Mouse (Mus musculus) limb, embryonic 11.5 days (tissue): ENCODE data around the gene Bad. TPM values are rescaled to one million over a fixed set of nuclear protein-coding genes. Genes with fewer than 3 reads are reported as not detected.
"Not testable (repeated sequence)": the region's sequence is repeated elsewhere in the genome, so short reads cannot be mapped to it uniquely, and the experiment has no call there.

ENCODE experiments used
- ATAC-seq: fragments of 200-750 bp; cut with Nextera tagmentation; 2 replicates; pipeline ENCODE4 v1.8.0; 2017; ENCODE audit warnings: low read depth; ENCODE audit not compliant: insufficient number of reproducible peaks, low FRiP score, low TSS enrichment
- DNase-seq: peaks from one replicate; pipeline ENCODE4 v3.0.0-alpha.2; 2015; ENCODE audit warnings: low spot score
- H3K27ac ChIP-seq: fragments of 300-500 bp; sonication (generic); replicated peaks from 2 replicates; pipeline ENCODE4 v1.5.1; 2014; ENCODE audit warnings: low read depth, mild to moderate bottlenecking, low read length
- H3K27me3 ChIP-seq: fragments of 300-500 bp; sonication (generic); 2 replicates; pipeline ENCODE4 v1.6.1; 2014; ENCODE audit warnings: mild to moderate bottlenecking, low read length, mixed read lengths; ENCODE audit not compliant: control insufficient read depth, insufficient read depth
- H3K36me3 ChIP-seq: fragments of 300-500 bp; sonication (generic); 2 replicates; pipeline ENCODE4 v1.6.1; 2014; ENCODE audit warnings: mild to moderate bottlenecking, low read length, moderate library complexity, mixed read lengths; ENCODE audit not compliant: control insufficient read depth, insufficient read depth
- H3K4me1 ChIP-seq: fragments of 300-500 bp; sonication (generic); 2 replicates; pipeline ENCODE4 v1.6.1; 2014; ENCODE audit warnings: low read length, mixed read lengths; ENCODE audit not compliant: control insufficient read depth, insufficient read depth
- H3K4me2 ChIP-seq: fragments of 300-500 bp; sonication (generic); 2 replicates; pipeline ENCODE4 v1.6.1; 2014; ENCODE audit warnings: low read depth, mild to moderate bottlenecking, moderate library complexity; ENCODE audit not compliant: severe bottlenecking
- H3K4me3 ChIP-seq: fragments of 300-500 bp; sonication (generic); 2 replicates; pipeline ENCODE4 v1.5.1; 2014; ENCODE audit warnings: low read depth, low read length
- H3K9ac ChIP-seq: fragments of 300-500 bp; sonication (generic); 2 replicates; pipeline ENCODE4 v1.6.1; 2014; ENCODE audit warnings: mild to moderate bottlenecking, low read length
- H3K9me3 ChIP-seq: fragments of 300-500 bp; sonication (generic); 2 replicates; pipeline ENCODE4 v1.6.1; 2016; ENCODE audit warnings: low read length; ENCODE audit not compliant: control insufficient read depth
- WGBS: fragments of 180-500 bp; shearing (Covaris S2); extraction: QIAGEN DNeasy Blood & Tissue Kit; methylation state at CpG from one replicate; pipeline ENCODE4 v1.1.7; 2014; 5-methylcytosine and 5-hydroxymethylcytosine counted together
- polyA plus RNA-seq: library from polyadenylated mRNA; unstranded; fragments of >200 nt; fragmentation: Nextera tagmentation; extraction: Ambion mirVana; gene quantifications from 2 replicates; pipeline ENCODE4 v1.2.1, GENCODE M21; 2014

The Bad gene
- 50.2 and 51.7 TPM in 2 replicates for polyA plus RNA-seq

DNA sequence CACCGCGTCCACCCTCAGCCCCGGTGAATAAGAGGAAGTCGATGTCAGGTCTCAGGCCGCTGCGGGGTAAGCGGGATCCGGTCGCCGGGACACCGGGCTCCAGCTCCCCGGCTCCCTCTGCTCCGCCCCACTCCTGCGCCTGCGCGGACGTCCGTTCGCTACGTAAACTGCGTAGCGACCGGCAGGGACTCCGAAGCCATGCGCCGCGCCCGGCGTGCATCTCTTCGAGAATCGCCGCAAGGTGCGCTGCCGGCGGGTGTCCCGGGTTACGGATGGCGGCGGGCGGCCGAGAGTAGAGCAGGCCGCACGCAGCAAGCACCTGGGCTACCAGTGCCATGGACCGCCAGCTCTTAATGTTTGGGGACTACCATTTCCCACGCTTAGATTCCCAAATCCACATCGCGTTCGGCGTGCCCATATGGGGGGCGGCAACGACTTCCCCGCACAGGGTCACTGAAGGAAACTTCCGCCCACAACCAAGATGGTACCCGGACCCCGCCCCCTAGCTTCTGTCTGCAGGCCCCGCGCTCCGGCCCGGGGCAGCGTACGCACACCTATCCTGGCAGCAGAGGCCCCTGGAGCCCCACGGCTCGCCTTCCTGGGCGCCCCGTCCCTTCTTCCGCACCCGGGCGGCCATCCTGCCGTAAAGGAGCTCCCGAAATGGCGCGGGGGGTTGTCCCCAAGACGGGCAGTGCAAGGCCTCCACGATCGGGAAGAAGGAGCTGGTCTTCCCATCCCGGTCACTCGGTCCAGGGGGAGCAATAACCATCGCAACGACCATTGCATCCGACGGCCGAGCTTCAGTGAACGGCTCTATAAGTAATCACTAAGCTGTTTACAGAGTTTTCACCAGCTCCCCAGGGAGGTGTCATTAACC lies at the start of gene Bad:
TSS of gene Bad (plus strand) at position 490 of the 877 bp plus-strand sequence.
- Histone ChIP-seq H3K36me3 (no peaks in the 10 kb centered on the region), H3K27me3 (no peaks in the 10 kb centered on the region), H3K27ac (peak within 1 kb of the TSS; percentile 72), H3K9ac (peak within 1 kb of the TSS; percentile 77), H3K4me1 (peaks cover 13% of the 10 kb centered on the region), H3K4me2 (peak within 1 kb of the TSS; percentile 88), H3K4me3 (peak within 1 kb of the TSS; percentile 69), H3K9me3 (no peaks in the 10 kb centered on the region)
- under 1% methylated on average over 82 of the region's 83 CpGs for WGBS
- ATAC-seq (peak; percentile 75), DNase-seq (peak; percentile 98)

DNA sequence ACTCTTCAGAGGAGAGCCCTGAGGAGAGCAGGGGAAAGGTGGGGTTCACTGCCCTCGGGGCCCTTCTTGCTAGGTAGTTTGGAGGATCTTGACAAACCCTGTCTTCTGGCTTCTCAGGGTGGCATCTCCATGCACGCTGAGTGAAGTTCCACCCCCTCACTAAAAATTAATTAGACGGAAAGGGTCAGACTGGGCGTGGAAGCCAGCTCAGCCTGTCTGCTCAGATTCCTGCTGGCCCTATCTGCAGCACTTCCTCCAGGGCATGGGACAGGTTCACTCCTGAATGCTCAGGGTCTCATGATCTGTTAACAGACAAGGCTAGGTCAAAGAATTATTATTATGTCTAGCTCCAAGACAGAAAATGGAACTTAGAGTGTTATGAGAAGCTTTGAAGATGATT lies 49.1 kb upstream of the Bad start:
- no peaks in the 10 kb centered on the region for H3K27me3 ChIP-seq
- no peaks in the 10 kb centered on the region for H3K9me3 ChIP-seq
- H3K9ac ChIP-seq = no peak overlapping the region
- no peaks in the 10 kb centered on the region for H3K4me1 ChIP-seq
- H3K27ac ChIP-seq = no peak overlapping the region
- H3K36me3 ChIP-seq = no peaks in the 10 kb centered on the region
- WGBS = 66% methylated on average over 4 of the region's 4 CpGs
- no peak overlapping the region for H3K4me3 ChIP-seq
- no peak for DNase-seq
- ATAC-seq = no peak
- H3K4me2 ChIP-seq = no peak overlapping the region

DNA sequence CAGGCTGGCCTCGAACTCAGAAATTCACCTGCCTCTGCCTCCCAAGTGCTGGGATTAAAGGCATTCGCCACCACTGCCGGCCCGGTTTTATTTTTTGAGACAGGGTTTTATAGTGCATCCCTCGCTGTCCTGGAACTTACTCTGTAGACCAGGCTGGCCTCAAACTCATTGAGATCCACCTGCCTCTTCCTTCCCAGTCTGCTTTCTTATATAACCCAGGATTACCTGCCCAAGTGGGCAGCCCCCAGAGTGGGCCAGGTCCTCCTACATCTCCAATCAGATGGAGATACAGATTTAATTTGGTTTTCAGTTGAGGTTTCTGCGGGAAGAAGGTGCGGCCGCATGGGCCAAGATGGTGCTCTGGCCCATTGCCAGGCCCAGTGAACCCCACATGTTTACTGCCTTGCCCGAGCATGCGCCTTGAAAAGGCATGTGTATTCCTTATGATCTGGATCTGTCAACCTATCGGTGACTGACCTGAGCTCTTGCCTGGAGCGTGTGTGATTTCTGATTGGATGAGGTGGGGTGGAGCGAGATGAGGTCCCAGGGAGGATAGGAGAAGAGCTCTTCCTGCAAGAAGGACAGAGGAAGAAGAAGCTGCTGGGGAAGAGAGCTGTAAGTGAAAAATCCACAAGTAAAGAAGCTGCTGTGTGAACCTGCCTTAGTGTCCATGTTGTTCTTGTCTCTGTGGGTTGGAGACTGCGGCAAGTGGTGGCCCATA lies 47.8 kb upstream of the Bad start:
- no peaks in the 10 kb centered on the region for H3K9me3 ChIP-seq
- 90% methylated on average over 14 of the region's 14 CpGs for WGBS
- DNase-seq (no peak), ATAC-seq (no peak)
- H3K27ac ChIP-seq = no peak overlapping the region
- no peaks in the 10 kb centered on the region for H3K36me3 ChIP-seq
- H3K9ac ChIP-seq = no peak overlapping the region
- no peaks in the 10 kb centered on the region for H3K27me3 ChIP-seq
- no peak overlapping the region for H3K4me2 ChIP-seq
- H3K4me1 ChIP-seq = no peaks in the 10 kb centered on the region
- H3K4me3 ChIP-seq = no peak overlapping the region

DNA sequence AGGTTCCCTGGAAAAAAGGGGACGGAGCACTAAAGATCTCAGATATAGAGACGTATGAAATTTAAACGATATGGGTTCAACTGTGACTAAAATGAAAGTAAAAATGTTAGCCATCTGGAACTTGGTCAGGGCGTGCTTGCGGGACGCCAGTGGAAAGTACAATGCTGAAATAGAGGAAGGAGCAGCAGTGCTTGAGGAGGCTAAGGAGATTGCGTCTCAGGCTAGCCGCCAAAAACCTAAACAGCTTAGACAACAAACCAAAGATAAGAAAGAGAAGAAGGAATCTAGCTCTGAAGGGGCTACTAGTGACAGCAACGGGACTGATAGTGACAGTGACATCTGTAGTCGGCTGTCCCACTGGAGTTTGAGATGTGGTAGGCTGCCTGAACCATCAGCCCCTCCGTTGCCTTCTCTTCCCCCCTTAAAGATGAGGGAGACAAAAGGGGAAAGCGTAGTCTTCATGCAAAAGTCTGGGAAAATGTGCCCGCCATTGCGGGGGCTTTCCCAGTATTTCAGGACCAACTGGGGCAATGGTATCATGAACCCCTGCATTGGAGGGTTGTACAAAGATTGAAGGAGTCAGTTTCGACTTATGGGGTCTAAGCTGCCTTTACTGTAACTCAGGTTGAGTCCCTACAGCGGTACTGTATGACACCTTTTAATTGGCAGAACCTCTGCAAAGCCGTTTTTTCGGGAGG lies 45.9 kb upstream of the Bad start:
- H3K27me3 ChIP-seq, H3K9ac ChIP-seq, DNase-seq, H3K36me3 ChIP-seq, H3K4me1 ChIP-seq, H3K4me3 ChIP-seq, H3K27ac ChIP-seq, H3K4me2 ChIP-seq, ATAC-seq, H3K9me3 ChIP-seq: not testable (repeated sequence)
- WGBS = 92% methylated on average over 18 of the region's 18 CpGs

DNA sequence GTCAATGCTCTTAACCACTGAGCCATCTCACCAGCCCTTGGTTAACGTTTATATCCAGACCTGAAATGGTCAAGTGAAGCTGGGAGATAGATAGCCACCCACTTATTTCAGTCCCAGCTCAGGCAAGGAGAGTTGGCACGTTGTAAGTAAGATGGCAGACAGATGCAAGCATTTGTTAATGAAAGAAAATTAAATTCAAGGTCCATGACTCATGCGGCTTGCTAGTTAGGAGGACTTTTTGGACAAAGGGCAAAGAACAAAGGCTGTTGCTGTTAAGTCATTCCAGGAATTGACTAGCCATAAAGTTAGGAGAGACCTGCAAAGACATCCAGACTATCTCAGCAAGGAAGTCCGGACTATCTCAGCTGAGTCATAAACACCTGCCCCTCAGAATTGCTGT lies 42.0 kb upstream of the Bad start:
- H3K27me3 ChIP-seq = no peaks in the 10 kb centered on the region
- H3K36me3 ChIP-seq = no peaks in the 10 kb centered on the region
- H3K4me1 ChIP-seq = no peaks in the 10 kb centered on the region
- H3K9ac ChIP-seq = no peak overlapping the region
- H3K27ac ChIP-seq = no peak overlapping the region
- ATAC-seq (no peak), DNase-seq (no peak)
- no peak overlapping the region for H3K4me2 ChIP-seq
- H3K4me3 ChIP-seq = no peak overlapping the region
- 83% methylated on average over 4 of the region's 4 CpGs for WGBS
- H3K9me3 ChIP-seq = peaks cover 2% of the 10 kb centered on the region; the same call in 1 of the 2 replicates

DNA sequence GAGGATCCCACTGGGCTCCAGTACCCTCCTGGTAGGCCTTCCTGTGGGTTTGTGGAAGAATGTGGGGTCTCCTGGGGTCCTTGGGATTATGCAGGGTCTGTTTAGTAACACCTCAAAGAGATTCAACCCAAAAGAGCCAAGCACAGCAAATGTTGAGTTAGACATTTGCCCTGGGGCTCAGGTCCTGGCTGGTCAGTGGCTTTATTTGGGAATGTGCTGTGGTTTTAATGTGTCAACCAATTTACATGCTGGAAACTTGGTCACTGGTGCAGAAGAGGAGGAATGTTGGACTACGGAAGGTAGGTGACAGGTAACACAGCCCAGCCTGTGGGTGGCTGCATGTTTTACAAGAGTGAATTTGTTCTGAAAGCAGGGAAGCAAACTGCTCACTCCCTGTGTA lies 38.6 kb upstream of the Bad start:
- H3K4me2 ChIP-seq = no peak overlapping the region
- no peak overlapping the region for H3K9ac ChIP-seq
- H3K27me3 ChIP-seq = no peaks in the 10 kb centered on the region
- WGBS = 91% methylated on average over 1 of the region's 1 CpGs
- H3K4me3 ChIP-seq = no peak overlapping the region
- DNase-seq = no peak
- H3K4me1 ChIP-seq = peaks cover under 1% of the 10 kb centered on the region; the same call in 1 of the 2 replicates
- peaks cover 2% of the 10 kb centered on the region; the same call in 1 of the 2 replicates for H3K9me3 ChIP-seq
- ATAC-seq = no peak
- H3K36me3 ChIP-seq = peaks cover 3% of the 10 kb centered on the region; the same call in 1 of the 2 replicates
- no peak overlapping the region for H3K27ac ChIP-seq

DNA sequence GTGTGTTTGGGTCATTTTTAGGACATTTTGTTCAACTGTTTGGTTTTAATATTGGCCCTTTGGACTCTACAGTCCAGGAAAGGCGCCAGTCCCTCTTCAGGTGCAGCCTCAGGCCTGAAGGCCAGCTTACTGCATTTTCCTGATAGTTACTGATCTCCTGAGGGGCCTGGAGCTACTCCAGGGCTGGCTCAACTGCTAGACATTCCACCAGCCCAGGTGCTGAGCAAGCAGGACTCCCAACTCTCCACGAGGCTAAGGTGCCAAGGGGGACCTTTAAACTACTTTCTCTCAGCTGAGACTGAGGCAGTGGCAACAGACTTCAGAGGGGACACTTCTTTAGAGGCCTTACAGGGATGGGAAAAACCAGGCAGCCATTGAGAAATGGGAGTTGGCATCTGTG lies 36.8 kb upstream of the Bad start:
- no peak overlapping the region for H3K27ac ChIP-seq
- H3K4me2 ChIP-seq = no peak overlapping the region
- no peaks in the 10 kb centered on the region for H3K27me3 ChIP-seq
- H3K4me3 ChIP-seq = no peak overlapping the region
- DNase-seq (no peak), ATAC-seq (no peak)
- peaks cover 2% of the 10 kb centered on the region; the same call in 1 of the 2 replicates for H3K9me3 ChIP-seq
- 88% methylated on average over 2 of the region's 2 CpGs for WGBS
- H3K4me1 ChIP-seq = peaks cover 7% of the 10 kb centered on the region; the same call in 1 of the 2 replicates
- H3K9ac ChIP-seq = no peak overlapping the region
- peaks cover 3% of the 10 kb centered on the region; the same call in 1 of the 2 replicates for H3K36me3 ChIP-seq
